ENCODE assay signal across 8 mouse cellular contexts in genomic region chr7:55986526-55987214, GRCm38 (mm10). TPM values are rescaled to one million over a fixed set of nuclear protein-coding genes. Genes with fewer than 3 reads are reported as not detected.
DNase-seq lines count a peak whose midpoint lies in the region; ATAC-seq and TF ChIP-seq lines count a peak whose summit lies in the region.

No protein-coding gene starts in this region.

- ATAC-seq in erythroid progenitor cell, adult 5-6 weeks (replicated peaks; ENCODE audit: low FRiP score, poor library complexity, severe bottlenecking) = peak; percentile 74
- ATAC-seq in heart, embryonic 13.5 days (ENCODE audit: extremely low read depth, insufficient number of reproducible peaks, low FRiP score, low TSS enrichment) = no peak
- peak; percentile 66 for ATAC-seq in kidney, postnatal 0 days (replicated peaks; ENCODE audit: low FRiP score, low read depth)
- peak; percentile 59; the same call in 1 of the 2 replicates for ATAC-seq in liver, embryonic 13.5 days (ENCODE audit: low read depth)

- H3K27ac ChIP-seq in heart, embryonic 13.5 days (replicated peaks) = no peak overlapping the region
- no peak overlapping the region for H3K27ac ChIP-seq in kidney, postnatal 0 days
- H3K27ac ChIP-seq in liver, embryonic 13.5 days = no peak overlapping the region
- no peak overlapping the region for H3K27ac ChIP-seq in testis, adult 2 months (ENCODE audit: control insufficient read depth, insufficient read depth, low read depth, low read length)

- WGBS in heart, embryonic 13.5 days = 29% methylated on average over 13 of the region's 13 CpGs
- WGBS in kidney, postnatal 0 days = 25% methylated on average over 13 of the region's 13 CpGs
- WGBS in liver, embryonic 13.5 days (ENCODE audit: insufficient replicate concordance) = 33% methylated on average over 13 of the region's 13 CpGs

- peak overlapping the region; percentile 67; the same call in 1 of the 2 replicates for H3K9ac ChIP-seq in heart, embryonic 13.5 days
- no peak overlapping the region for H3K9ac ChIP-seq in kidney, postnatal 0 days (ENCODE audit: low read depth, low read length)
- no peak overlapping the region for H3K9ac ChIP-seq in liver, embryonic 13.5 days

- peak overlapping the region; percentile 35 for H3K4me3 ChIP-seq in heart, embryonic 13.5 days
- no peak overlapping the region for H3K4me3 ChIP-seq in kidney, postnatal 0 days (replicated peaks; ENCODE audit: low read depth, low read length)
- no peak overlapping the region for H3K4me3 ChIP-seq in liver, embryonic 13.5 days (replicated peaks)
- H3K4me3 ChIP-seq in testis, adult 2 months (ENCODE audit: control insufficient read depth, low read depth, low read length) = no peak overlapping the region

- H3K9me3 ChIP-seq in heart, embryonic 13.5 days = no peaks in the 10 kb centered on the region
- H3K9me3 ChIP-seq in kidney, postnatal 0 days (replicated peaks; ENCODE audit: low read length) = no peaks in the 10 kb centered on the region
- no peaks in the 10 kb centered on the region for H3K9me3 ChIP-seq in liver, embryonic 13.5 days (replicated peaks)

- no peak for TF ChIP-seq POLR2A in brain, embryonic 14.5 days (IDR thresholded peaks at IDR 0.05; ENCODE audit: borderline replicate concordance, extremely low read depth, insufficient read depth, insufficient read length, poor library complexity, severe bottlenecking)
- no peak for TF ChIP-seq POLR2A in testis, adult 2 months (IDR thresholded peaks at IDR 0.05; ENCODE audit: control insufficient read depth, low read depth, low read length)

- no peaks in the 10 kb centered on the region for H3K36me3 ChIP-seq in heart, embryonic 13.5 days
- no peaks in the 10 kb centered on the region for H3K36me3 ChIP-seq in kidney, postnatal 0 days (ENCODE audit: insufficient read depth, low read length)
- H3K36me3 ChIP-seq in liver, embryonic 13.5 days = peaks cover 41% of the 10 kb centered on the region
- no peaks in the 10 kb centered on the region for H3K36me3 ChIP-seq in testis, adult 2 months (ENCODE audit: control insufficient read depth, insufficient read depth, low read length)

- peak; percentile 66 for DNase-seq in CD4-positive helper T cell, adult 2 months (ENCODE audit: low read depth, low spot score)
- DNase-seq in brain, embryonic 14.5 days (ENCODE audit: low read depth) = peak; percentile 81
- DNase-seq in kidney, postnatal 0 days (ENCODE audit: low spot score) = peak; percentile 83
- peak; percentile 39 for DNase-seq in liver, embryonic 13.5 days
- peak; percentile 76 for DNase-seq in neural tube, embryonic 10.5 days (ENCODE audit: extremely low spot score, low spot score)

- peak overlapping the region; percentile 62 for H3K4me2 ChIP-seq in heart, embryonic 13.5 days
- peak overlapping the region; percentile 45 for H3K4me2 ChIP-seq in kidney, postnatal 0 days (ENCODE audit: low read length)
- peak overlapping the region; percentile 26 for H3K4me2 ChIP-seq in liver, embryonic 13.5 days

- peak; percentile 83 for TF ChIP-seq CTCF in brain, embryonic 14.5 days (IDR thresholded peaks at IDR 0.05; ENCODE audit: borderline replicate concordance, extremely low read depth, insufficient read depth, insufficient read length)
- peak; percentile 75 for TF ChIP-seq CTCF in kidney, postnatal 0 days (IDR thresholded peaks at IDR 0.05; ENCODE audit: low read depth)
- peak; percentile 54; the same call in 1 of the 2 replicates for TF ChIP-seq CTCF in testis, adult 2 months (IDR thresholded peaks at IDR 0.05; ENCODE audit: control insufficient read depth, insufficient read depth, insufficient replicate concordance, low read depth, low read length)

- no peaks in the 10 kb centered on the region for H3K27me3 ChIP-seq in heart, embryonic 13.5 days (replicated peaks)
- no peaks in the 10 kb centered on the region for H3K27me3 ChIP-seq in kidney, postnatal 0 days (ENCODE audit: insufficient read depth, low read length)
- H3K27me3 ChIP-seq in liver, embryonic 13.5 days = no peaks in the 10 kb centered on the region
- no peaks in the 10 kb centered on the region for H3K27me3 ChIP-seq in testis, adult 2 months (ENCODE audit: control insufficient read depth, insufficient read depth, low read length)

- no peaks in the 10 kb centered on the region for H3K4me1 ChIP-seq in heart, embryonic 13.5 days
- no peaks in the 10 kb centered on the region for H3K4me1 ChIP-seq in kidney, postnatal 0 days (replicated peaks; ENCODE audit: insufficient read depth, low read length)
- peaks cover 21% of the 10 kb centered on the region for H3K4me1 ChIP-seq in liver, embryonic 13.5 days (replicated peaks)
- no peaks in the 10 kb centered on the region for H3K4me1 ChIP-seq in testis, adult 2 months (ENCODE audit: control insufficient read depth, insufficient read depth, low read length)

RNA-seq across cellular contexts. Expression of gene Nipa2, which starts 24.4 kb away (rescaled TPM):
- 24.2 and 28.3 TPM in 2 replicates for polyA plus RNA-seq in brain, embryonic 14.5 days (2012; rRNA removed)
- total RNA-seq in erythroid progenitor cell, adult 5-6 weeks (2015; ENCODE audit: low replicate concordance) = 35.0 and 67.9 TPM in 2 replicates
- total RNA-seq in erythroid progenitor cell, adult 5-6 weeks (2017; ENCODE audit: low replicate concordance) = 38.0 and 47.7 TPM in 2 replicates
- polyA plus RNA-seq in heart, embryonic 13.5 days (2015; fragmentation: Nextera tagmentation; extraction: Ambion mirVana) = 35.3 and 36.2 TPM in 2 replicates
- 41.6 and 43.4 TPM in 2 replicates for polyA plus RNA-seq in kidney, postnatal 0 days (2015; fragmentation: Nextera tagmentation; extraction: Ambion mirVana)
- polyA plus RNA-seq in liver, embryonic 13.5 days (2015; fragmentation: Nextera tagmentation; extraction: Ambion mirVana) = 24.9 and 29.3 TPM in 2 replicates
- polyA plus RNA-seq in testis, adult 2 months (2012; rRNA removed) = 4.5 and 5.5 TPM in 2 replicates

RNA-seq across cellular contexts. Expression of gene Nipa1, which starts 33.1 kb away (rescaled TPM):
- polyA plus RNA-seq in brain, embryonic 14.5 days (2012; rRNA removed) = 18.4 and 21.6 TPM in 2 replicates
- 35.0 and 46.1 TPM in 2 replicates for total RNA-seq in erythroid progenitor cell, adult 5-6 weeks (2015; ENCODE audit: low replicate concordance)
- total RNA-seq in erythroid progenitor cell, adult 5-6 weeks (2017; ENCODE audit: low replicate concordance) = 39.1 and 52.6 TPM in 2 replicates
- polyA plus RNA-seq in heart, embryonic 13.5 days (2015; fragmentation: Nextera tagmentation; extraction: Ambion mirVana) = 3.6 and 4.6 TPM in 2 replicates
- 3.6 and 4.7 TPM in 2 replicates for polyA plus RNA-seq in kidney, postnatal 0 days (2015; fragmentation: Nextera tagmentation; extraction: Ambion mirVana)
- polyA plus RNA-seq in liver, embryonic 13.5 days (2015; fragmentation: Nextera tagmentation; extraction: Ambion mirVana) = 15.6 and 16.2 TPM in 2 replicates
- 0.75 and 0.93 TPM in 2 replicates for polyA plus RNA-seq in testis, adult 2 months (2012; rRNA removed)
